In the genomic region with DNA sequence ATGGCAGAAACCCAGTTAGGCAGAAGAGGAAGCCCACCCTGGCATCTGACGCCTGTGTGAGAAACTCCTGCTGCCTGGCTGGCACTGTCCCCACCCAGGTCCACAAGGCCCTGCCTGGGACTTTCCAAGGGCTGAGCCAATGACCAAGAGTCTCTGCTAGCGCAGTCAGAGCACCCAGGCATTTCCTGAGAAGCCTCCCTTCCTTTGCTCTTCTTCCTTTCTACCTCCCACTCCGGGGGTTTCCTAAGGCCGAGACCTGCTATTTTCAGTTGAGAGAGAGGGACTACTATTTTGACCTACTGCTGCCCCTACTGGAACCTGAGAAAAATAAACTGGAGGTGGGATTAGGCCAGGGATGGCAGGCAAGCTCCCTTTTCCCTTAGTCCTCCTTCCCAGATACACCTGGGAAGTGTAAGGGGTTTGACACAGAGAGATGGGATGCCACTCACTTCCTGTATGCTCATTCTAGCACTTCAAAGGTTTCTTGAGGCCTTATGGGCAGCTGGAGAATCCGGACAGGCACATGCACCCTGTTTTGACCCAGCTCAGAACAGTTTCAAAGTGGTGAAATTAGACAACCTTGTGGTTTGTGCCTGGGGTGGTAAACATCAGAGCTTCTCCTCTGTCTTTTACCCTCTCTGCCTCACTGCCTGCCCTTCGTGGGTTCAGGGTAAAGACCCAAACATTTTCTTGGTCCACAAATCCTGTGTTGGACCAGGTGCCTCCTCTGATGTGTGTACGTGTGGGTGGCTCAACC, we compare ENCODE assay signal across 8 mouse cellular contexts. TPM values are rescaled to one million over a fixed set of nuclear protein-coding genes. Genes with fewer than 3 reads are reported as not detected.
A peak's percentile ranks its signal among the peaks of the same experiment; 100 is the strongest.
DNase-seq lines count a peak whose midpoint lies in the region; ATAC-seq and TF ChIP-seq lines count a peak whose summit lies in the region.

No protein-coding gene starts in this region.

- H3K27ac ChIP-seq in midbrain, embryonic 10.5 days (replicated peaks): 0 out of 2 replicates have a peak overlapping the region, but pooled peaks have one; percentile 33
- no peak overlapping the region for H3K27ac ChIP-seq in midbrain, embryonic 11.5 days (ENCODE audit: low read depth, low read length)
- peak overlapping the region; percentile 25 for H3K27ac ChIP-seq in bone marrow, adult 2 months (ENCODE audit: control insufficient read depth, insufficient read depth, low read depth, low read length, poor library complexity)
- peak overlapping the region; percentile 63 for H3K27ac ChIP-seq in kidney, embryonic 16.5 days (ENCODE audit: low read length)
- H3K27ac ChIP-seq in forebrain, embryonic 11.5 days (ENCODE audit: low read depth, low read length): no peak overlapping the region

- no peak overlapping the region for H3K4me2 ChIP-seq in midbrain, embryonic 11.5 days
- peak overlapping the region; percentile 25; the same call in 1 of the 2 replicates for H3K4me2 ChIP-seq in kidney, embryonic 16.5 days (replicated peaks; ENCODE audit: low read depth, low read length)
- no peak overlapping the region for H3K4me2 ChIP-seq in forebrain, embryonic 11.5 days (ENCODE audit: low read depth, low read length, severe bottlenecking)

- no peak for ATAC-seq in midbrain, embryonic 11.5 days (ENCODE audit: low FRiP score)
- ATAC-seq in kidney, embryonic 16.5 days (ENCODE audit: low FRiP score, low TSS enrichment): no peak
- no peak for ATAC-seq in forebrain, embryonic 11.5 days (replicated peaks; ENCODE audit: low FRiP score)

- no peak overlapping the region for H3K4me3 ChIP-seq in midbrain, embryonic 10.5 days
- H3K4me3 ChIP-seq in midbrain, embryonic 11.5 days (ENCODE audit: low read depth, low read length): no peak overlapping the region
- H3K4me3 ChIP-seq in bone marrow, adult 2 months (replicated peaks; ENCODE audit: control insufficient read depth, low read depth, low read length): no peak overlapping the region
- H3K4me3 ChIP-seq in kidney, embryonic 16.5 days (ENCODE audit: low read length): no peak overlapping the region
- no peak overlapping the region for H3K4me3 ChIP-seq in forebrain, embryonic 11.5 days (ENCODE audit: low read depth, low read length)

- no peak for TF ChIP-seq CTCF in bone marrow, adult 2 months (IDR thresholded peaks at IDR 0.05; ENCODE audit: control insufficient read depth, insufficient read depth, low read length)

- WGBS in midbrain, embryonic 10.5 days: 41% methylated on average over 7 of the region's 7 CpGs
- 43% methylated on average over 7 of the region's 7 CpGs for WGBS in midbrain, embryonic 11.5 days
- WGBS in bone marrow, adult 2 months: 4% methylated on average over 7 of the region's 7 CpGs
- 26% methylated on average over 7 of the region's 7 CpGs for WGBS in kidney, embryonic 16.5 days
- WGBS in forebrain, embryonic 11.5 days: 36% methylated on average over 7 of the region's 7 CpGs

- no peaks in the 10 kb centered on the region for H3K9me3 ChIP-seq in midbrain, embryonic 10.5 days (replicated peaks)
- H3K9me3 ChIP-seq in midbrain, embryonic 11.5 days (ENCODE audit: control insufficient read depth, low read length): no peaks in the 10 kb centered on the region
- no peaks in the 10 kb centered on the region for H3K9me3 ChIP-seq in kidney, embryonic 16.5 days (ENCODE audit: low read length)
- H3K9me3 ChIP-seq in forebrain, embryonic 11.5 days (ENCODE audit: control insufficient read depth, low read length): no peaks in the 10 kb centered on the region

- no peak for TF ChIP-seq POLR2A in bone marrow, adult 2 months (IDR thresholded peaks at IDR 0.05; ENCODE audit: borderline replicate concordance, control insufficient read depth, low read depth, low read length)

- H3K9ac ChIP-seq in midbrain, embryonic 11.5 days (ENCODE audit: low read length): no peak overlapping the region
- peak overlapping the region; percentile 45; the same call in 1 of the 2 replicates for H3K9ac ChIP-seq in kidney, embryonic 16.5 days (replicated peaks; ENCODE audit: low read length)
- H3K9ac ChIP-seq in forebrain, embryonic 11.5 days (ENCODE audit: low read length): no peak overlapping the region

- H3K27me3 ChIP-seq in midbrain, embryonic 10.5 days (ENCODE audit: low read depth, poor library complexity, severe bottlenecking): no peaks in the 10 kb centered on the region
- H3K27me3 ChIP-seq in midbrain, embryonic 11.5 days (ENCODE audit: control insufficient read depth, insufficient read depth, low read length): no peaks in the 10 kb centered on the region
- no peaks in the 10 kb centered on the region for H3K27me3 ChIP-seq in kidney, embryonic 16.5 days (ENCODE audit: insufficient read depth, low read length)
- H3K27me3 ChIP-seq in forebrain, embryonic 11.5 days (ENCODE audit: control insufficient read depth, insufficient read depth, low read length): no peaks in the 10 kb centered on the region

- H3K36me3 ChIP-seq in midbrain, embryonic 10.5 days: no peaks in the 10 kb centered on the region
- no peaks in the 10 kb centered on the region for H3K36me3 ChIP-seq in midbrain, embryonic 11.5 days (ENCODE audit: control insufficient read depth, insufficient read depth, low read length)
- H3K36me3 ChIP-seq in kidney, embryonic 16.5 days (ENCODE audit: insufficient read depth, low read length): no peaks in the 10 kb centered on the region
- no peaks in the 10 kb centered on the region for H3K36me3 ChIP-seq in forebrain, embryonic 11.5 days (ENCODE audit: control insufficient read depth, insufficient read depth, low read length)

- DNase-seq in midbrain, embryonic 10.5 days (ENCODE audit: low spot score): no peak
- DNase-seq in midbrain, embryonic 11.5 days (ENCODE audit: low spot score, missing footprints): no peak
- peak; percentile 83 for DNase-seq in heart, adult 8-10 months (ENCODE audit: low spot score)
- peak; percentile 62 to 81 for DNase-seq in lung, postnatal 4 days
- DNase-seq in forebrain, embryonic 11.5 days (ENCODE audit: low spot score): no peak
- no peak for DNase-seq in urinary bladder, postnatal 10 days (ENCODE audit: low spot score)

- peaks cover 12% of the 10 kb centered on the region; the same call in 1 of the 2 replicates for H3K4me1 ChIP-seq in midbrain, embryonic 10.5 days
- no peaks in the 10 kb centered on the region for H3K4me1 ChIP-seq in midbrain, embryonic 11.5 days (ENCODE audit: control insufficient read depth, insufficient read depth, low read length)
- peaks cover 1% of the 10 kb centered on the region; the same call in 1 of the 2 replicates for H3K4me1 ChIP-seq in bone marrow, adult 2 months (ENCODE audit: control insufficient read depth, insufficient read depth, low read length)
- peaks cover 49% of the 10 kb centered on the region for H3K4me1 ChIP-seq in kidney, embryonic 16.5 days (ENCODE audit: insufficient read depth, low read length)
- no peaks in the 10 kb centered on the region for H3K4me1 ChIP-seq in forebrain, embryonic 11.5 days (replicated peaks; ENCODE audit: control insufficient read depth, insufficient read depth, low read length)

RNA-seq across cellular contexts. Expression of gene Abhd16b, which starts 9.3 kb away (rescaled TPM):
- polyA plus RNA-seq in midbrain, embryonic 10.5 days (2016; fragmentation: Nextera tagmentation; extraction: Ambion mirVana): 0.07 TPM in 1 of 2 replicates, not detected in the other
- 0.15 and 0.21 TPM in 2 replicates for polyA plus RNA-seq in midbrain, embryonic 11.5 days (2014; fragmentation: Nextera tagmentation; extraction: Ambion mirVana)
- not detected in 2 replicates for polyA plus RNA-seq in bone marrow, adult 2 months (2011; ENCODE audit: insufficient read depth, insufficient read length, low replicate concordance, missing spikeins)
- total RNA-seq in heart, adult 8-10 months (2022): not detected
- polyA plus RNA-seq in kidney, embryonic 16.5 days (2015; fragmentation: Nextera tagmentation; extraction: Ambion mirVana): 0.15 and 0.20 TPM in 2 replicates
- 0.15 TPM in 1 of 2 replicates, not detected in the other for polyA plus RNA-seq in forebrain, embryonic 11.5 days (2014; fragmentation: Nextera tagmentation; extraction: Ambion mirVana)

RNA-seq across cellular contexts. Expression of gene Tpd52l2, which starts 13.2 kb away (rescaled TPM):
- 164 and 167 TPM in 2 replicates for polyA plus RNA-seq in midbrain, embryonic 10.5 days (2016; fragmentation: Nextera tagmentation; extraction: Ambion mirVana)
- polyA plus RNA-seq in midbrain, embryonic 11.5 days (2014; fragmentation: Nextera tagmentation; extraction: Ambion mirVana): 146 and 149 TPM in 2 replicates
- polyA plus RNA-seq in bone marrow, adult 2 months (2011; ENCODE audit: insufficient read depth, insufficient read length, low replicate concordance, missing spikeins): 27.0 and 32.9 TPM in 2 replicates
- 10 to 100 TPM; 65.6 to 72.6 (median 66.5) TPM for total RNA-seq in heart, adult 8-10 months (2022)
- polyA plus RNA-seq in kidney, embryonic 16.5 days (2015; fragmentation: Nextera tagmentation; extraction: Ambion mirVana): 168 and 172 TPM in 2 replicates
- polyA plus RNA-seq in forebrain, embryonic 11.5 days (2014; fragmentation: Nextera tagmentation; extraction: Ambion mirVana): 143 and 148 TPM in 2 replicates

RNA-seq across cellular contexts. Expression of gene Zbtb46, which starts 24.5 kb away (rescaled TPM):
- polyA plus RNA-seq in midbrain, embryonic 10.5 days (2016; fragmentation: Nextera tagmentation; extraction: Ambion mirVana): 16.8 and 19.0 TPM in 2 replicates
- polyA plus RNA-seq in midbrain, embryonic 11.5 days (2014; fragmentation: Nextera tagmentation; extraction: Ambion mirVana): 16.2 and 16.5 TPM in 2 replicates
- polyA plus RNA-seq in bone marrow, adult 2 months (2011; ENCODE audit: insufficient read depth, insufficient read length, low replicate concordance, missing spikeins): 5.2 and 9.7 TPM in 2 replicates
- 10 to 100 TPM in 2 of 4 experiments, 1 to 10 TPM in 2; 8.9 to 11.5 (median 10.5) TPM for total RNA-seq in heart, adult 8-10 months (2022)
- polyA plus RNA-seq in kidney, embryonic 16.5 days (2015; fragmentation: Nextera tagmentation; extraction: Ambion mirVana): 26.2 and 30.5 TPM in 2 replicates
- 14.2 and 16.1 TPM in 2 replicates for polyA plus RNA-seq in forebrain, embryonic 11.5 days (2014; fragmentation: Nextera tagmentation; extraction: Ambion mirVana)

RNA-seq across cellular contexts. Expression of gene Dnajc5, which starts 36.5 kb away (rescaled TPM):
- polyA plus RNA-seq in midbrain, embryonic 10.5 days (2016; fragmentation: Nextera tagmentation; extraction: Ambion mirVana): 95.6 and 110 TPM in 2 replicates
- polyA plus RNA-seq in midbrain, embryonic 11.5 days (2014; fragmentation: Nextera tagmentation; extraction: Ambion mirVana): 93.6 and 102 TPM in 2 replicates
- polyA plus RNA-seq in bone marrow, adult 2 months (2011; ENCODE audit: insufficient read depth, insufficient read length, low replicate concordance, missing spikeins): 24.4 and 43.8 TPM in 2 replicates
- total RNA-seq in heart, adult 8-10 months (2022): 10 to 100 TPM; 57.8 to 71.4 (median 65.0) TPM
- 91.7 and 100 TPM in 2 replicates for polyA plus RNA-seq in kidney, embryonic 16.5 days (2015; fragmentation: Nextera tagmentation; extraction: Ambion mirVana)
- polyA plus RNA-seq in forebrain, embryonic 11.5 days (2014; fragmentation: Nextera tagmentation; extraction: Ambion mirVana): 103 and 104 TPM in 2 replicates

Comparison
In these comparisons a context has a peak if more than half of its experiments do, and no peak if none do; other contexts are left out.
1. H3K27ac ChIP-seq: peak in midbrain, embryonic 10.5 days (single experiment), bone marrow, adult 2 months (single experiment) and kidney, embryonic 16.5 days (single experiment); none in midbrain, embryonic 11.5 days (single experiment) and forebrain, embryonic 11.5 days (single experiment).
2. DNase-seq: peak in heart, adult 8-10 months (single experiment) and lung, postnatal 4 days (2 of 2); none in midbrain, embryonic 10.5 days (single experiment), midbrain, embryonic 11.5 days (single experiment), forebrain, embryonic 11.5 days (single experiment) and urinary bladder, postnatal 10 days (single experiment).